Mouse (Mus musculus) large intestine, adult 2 months (tissue): ENCODE data around the gene Cdkl1. TPM values are rescaled to one million over a fixed set of nuclear protein-coding genes. Genes with fewer than 3 reads are reported as not detected.

Experiments used
- DNase-seq: peaks from one replicate; pipeline ENCODE4 v3.0.0-alpha.2; 2012; ENCODE audit warnings: low read depth, low spot score
- WGBS: fragments of 180-500 bp; shearing (Covaris S2); methylation state at CpG from one replicate; pipeline ENCODE4 v1.1.7; 2018; 5-methylcytosine and 5-hydroxymethylcytosine counted together
- polyA plus RNA-seq: library from polyadenylated mRNA; depleted of rRNA; stranded (reverse); fragments of >200 nt; gene quantifications from 2 replicates; pipeline ENCODE4 v1.2.3, GENCODE M21; 2012

The Cdkl1 gene
- polyA plus RNA-seq, 1 experiment, result 1.2 TPM

- 60% methylated on average over 5 of the region's 5 CpGs for WGBS
- no peak for DNase-seq
Measured at GRCm38 (mm10) chr12:69788380-69788779, 2.7 kb downstream of the Cdkl1 start.

DNA sequence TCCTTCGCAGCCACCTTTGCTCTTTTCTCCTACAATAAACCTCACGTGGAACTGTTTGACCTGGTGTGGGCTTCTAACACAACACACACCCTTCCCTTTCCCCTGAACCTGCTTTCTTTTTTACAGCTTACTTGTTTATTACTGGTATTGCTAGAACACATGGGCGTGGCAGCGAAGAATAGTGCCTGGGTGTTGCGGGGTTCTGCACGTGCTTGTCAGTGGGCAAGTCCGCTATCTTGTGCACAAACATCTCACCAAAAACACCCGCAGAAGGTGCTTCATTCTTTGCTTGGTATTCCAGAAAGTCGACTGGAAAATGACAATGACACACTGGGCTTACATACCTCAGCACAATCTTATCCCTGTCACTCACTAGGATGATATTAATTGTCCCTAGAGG lies 5.6 kb downstream of the Cdkl1 start:
- DNase-seq, result no peak
- WGBS, result 39% methylated on average over 9 of the region's 9 CpGs

DNA sequence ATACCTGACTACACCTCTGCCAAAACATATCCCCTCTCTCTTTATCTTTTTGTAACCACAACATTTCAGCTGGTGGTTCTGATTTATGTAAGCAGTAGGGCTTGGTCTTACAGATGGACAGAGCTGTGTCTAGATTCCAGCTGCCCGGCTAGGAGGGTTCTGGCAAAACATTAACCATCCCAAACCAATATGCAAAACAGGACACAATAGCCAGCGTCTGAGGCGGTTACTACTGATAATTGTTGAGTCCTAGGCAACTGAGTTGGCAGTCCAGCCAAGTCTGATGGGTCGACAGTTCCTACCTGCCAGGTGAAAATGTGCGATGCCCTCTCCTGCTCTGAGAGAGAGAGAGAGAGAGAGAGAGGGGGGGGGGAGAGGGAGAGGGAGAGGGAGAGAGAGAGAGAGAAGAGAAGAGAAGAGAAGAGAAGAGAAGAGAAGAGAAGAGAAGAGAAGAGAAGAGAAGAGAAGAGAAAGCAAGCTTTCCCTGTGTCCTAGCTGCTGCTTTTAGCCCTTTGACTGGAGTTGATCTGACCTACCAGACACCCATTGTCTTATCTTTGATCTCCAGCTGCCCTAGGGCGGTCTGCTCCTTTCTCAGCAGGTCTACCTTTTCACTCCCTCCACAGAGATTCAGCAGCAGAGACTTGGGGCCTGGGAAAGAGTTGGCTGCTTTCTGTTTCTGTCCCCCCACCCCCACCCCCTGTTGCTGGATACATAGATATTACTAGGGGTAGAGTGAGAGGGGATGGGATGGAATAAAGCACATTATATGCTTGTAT lies 7.6 kb downstream of the Cdkl1 start:
- DNase-seq, result no peak
- 35% methylated on average over 6 of the region's 6 CpGs for WGBS

- no peak for DNase-seq
- WGBS, result 57% methylated on average over 10 of the region's 10 CpGs
Measured at GRCm38 (mm10) chr12:69781935-69782650, 9.0 kb downstream of the Cdkl1 start.

DNA sequence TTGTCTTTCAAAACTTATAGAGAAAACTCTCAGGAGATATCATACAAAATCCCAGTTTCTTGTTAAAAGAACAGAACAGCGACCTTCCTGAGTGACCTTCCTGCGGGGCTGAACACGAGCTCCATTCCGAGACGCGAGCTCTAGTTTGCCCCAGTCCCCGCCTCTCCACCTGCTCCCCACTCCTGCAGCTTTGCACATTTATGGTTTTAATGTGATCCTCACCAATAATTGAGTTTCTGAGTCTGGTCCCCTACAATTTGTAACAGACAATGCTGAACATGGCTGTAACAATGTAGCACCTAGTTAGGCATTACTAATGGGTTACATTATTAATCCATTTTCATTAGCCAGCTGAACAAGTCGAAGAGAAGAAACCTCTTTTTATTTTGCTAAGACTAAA lies 9.6 kb downstream of the Cdkl1 start:
- DNase-seq, result no peak
- 76% methylated on average over 8 of the region's 8 CpGs for WGBS

DNA sequence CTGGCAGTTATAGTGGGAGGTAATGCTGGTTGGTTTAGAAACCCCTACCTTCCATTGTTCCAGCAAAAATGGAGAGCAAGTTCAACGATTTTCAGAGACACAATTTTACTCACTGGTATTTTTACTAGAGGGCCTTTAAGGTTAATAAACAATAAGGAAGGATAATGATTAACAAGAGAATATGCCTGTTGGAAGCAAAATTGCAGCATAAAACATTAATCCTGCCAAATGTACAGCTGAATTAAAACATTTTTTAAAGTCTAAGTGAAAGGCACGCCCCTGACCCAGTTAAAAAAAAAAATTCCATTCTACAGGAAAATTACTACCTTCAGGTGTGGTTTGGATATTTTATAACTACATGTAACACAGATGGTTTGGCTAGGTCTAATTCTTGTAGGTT lies 13.1 kb downstream of the Cdkl1 start:
- DNase-seq, result no peak

DNA sequence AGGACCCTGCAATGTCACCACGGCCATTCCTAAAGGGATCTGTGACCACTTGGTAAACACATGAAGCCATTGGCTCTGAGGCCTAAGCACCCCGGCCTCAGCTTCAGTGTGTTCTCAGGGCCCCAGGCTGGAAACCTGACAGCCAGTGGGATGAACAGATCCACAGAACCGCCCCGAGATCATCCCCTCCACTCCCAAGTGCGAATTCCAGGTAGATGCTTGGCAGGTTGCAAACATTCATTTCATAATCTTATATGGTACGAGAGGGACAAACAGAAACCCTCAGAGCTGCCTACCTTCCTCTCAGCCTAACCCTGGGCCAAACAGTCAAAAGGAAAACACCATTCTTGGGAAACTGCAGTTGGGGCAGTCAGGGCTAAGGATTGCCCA lies 13.7 kb downstream of the Cdkl1 start:
- WGBS, result 47% methylated on average over 6 of the region's 6 CpGs
- DNase-seq, result no peak

More for the DNA sequence above, 13.1 kb downstream of the Cdkl1 start:
- 24% methylated on average over 2 of the region's 2 CpGs for WGBS

DNA sequence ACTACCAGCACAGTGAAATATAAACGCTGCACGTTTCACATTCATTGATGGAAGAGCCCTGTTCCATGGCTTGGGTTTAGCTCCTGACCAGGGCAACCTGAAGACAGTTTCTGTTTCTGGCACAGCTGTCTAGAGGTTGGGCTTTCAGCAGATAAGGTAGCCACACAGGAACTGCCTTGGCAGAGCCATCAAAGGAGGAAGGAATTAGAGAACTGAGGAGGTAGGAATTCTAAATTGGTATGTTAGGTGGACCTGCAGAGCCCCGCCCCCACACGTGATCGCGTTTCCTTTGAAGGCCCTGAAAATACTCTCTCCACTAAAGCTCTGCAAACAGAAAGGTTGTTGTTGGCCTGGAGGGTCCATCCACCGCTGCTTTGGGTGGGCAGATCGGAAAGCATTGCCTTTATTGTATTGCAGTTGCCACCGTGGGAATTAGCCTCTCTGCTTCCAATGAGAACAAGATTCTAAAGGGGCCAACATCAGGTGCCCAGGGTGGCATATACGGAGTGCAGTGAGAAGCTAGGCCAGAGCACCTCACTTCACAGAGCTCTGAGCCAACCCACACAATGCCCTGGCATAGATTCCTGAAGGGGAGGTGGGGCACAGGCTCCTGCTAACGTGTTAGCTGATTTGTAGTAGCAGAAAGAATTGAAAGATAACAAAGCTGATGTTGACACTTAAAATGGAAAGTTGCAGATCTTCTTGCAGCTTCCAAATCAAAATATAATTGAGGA lies 14.3 kb downstream of the Cdkl1 start:
- DNase-seq, result no peak
- WGBS, result 27% methylated on average over 11 of the region's 11 CpGs

DNA sequence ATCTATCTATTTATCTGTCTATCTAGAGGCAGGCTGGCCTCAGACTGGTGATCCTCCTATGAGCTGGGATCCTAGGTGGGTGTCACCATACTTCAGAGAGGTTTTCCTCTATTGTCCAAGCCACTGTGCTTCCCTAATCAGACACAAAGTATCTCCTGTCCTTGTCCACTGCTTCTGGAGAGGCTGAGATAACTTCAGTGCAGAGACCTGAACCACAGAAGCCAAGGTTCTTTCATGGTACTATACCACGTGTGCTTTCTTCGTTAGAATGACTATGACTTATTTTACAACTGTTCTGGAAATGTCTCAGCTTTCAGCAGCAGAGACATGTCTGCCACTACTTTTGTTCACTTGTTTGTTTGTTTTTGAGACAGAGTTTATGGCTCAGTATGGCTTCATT lies 22.2 kb downstream of the Cdkl1 start:
- WGBS, result 76% methylated on average over 2 of the region's 2 CpGs
- no peak for DNase-seq

DNA sequence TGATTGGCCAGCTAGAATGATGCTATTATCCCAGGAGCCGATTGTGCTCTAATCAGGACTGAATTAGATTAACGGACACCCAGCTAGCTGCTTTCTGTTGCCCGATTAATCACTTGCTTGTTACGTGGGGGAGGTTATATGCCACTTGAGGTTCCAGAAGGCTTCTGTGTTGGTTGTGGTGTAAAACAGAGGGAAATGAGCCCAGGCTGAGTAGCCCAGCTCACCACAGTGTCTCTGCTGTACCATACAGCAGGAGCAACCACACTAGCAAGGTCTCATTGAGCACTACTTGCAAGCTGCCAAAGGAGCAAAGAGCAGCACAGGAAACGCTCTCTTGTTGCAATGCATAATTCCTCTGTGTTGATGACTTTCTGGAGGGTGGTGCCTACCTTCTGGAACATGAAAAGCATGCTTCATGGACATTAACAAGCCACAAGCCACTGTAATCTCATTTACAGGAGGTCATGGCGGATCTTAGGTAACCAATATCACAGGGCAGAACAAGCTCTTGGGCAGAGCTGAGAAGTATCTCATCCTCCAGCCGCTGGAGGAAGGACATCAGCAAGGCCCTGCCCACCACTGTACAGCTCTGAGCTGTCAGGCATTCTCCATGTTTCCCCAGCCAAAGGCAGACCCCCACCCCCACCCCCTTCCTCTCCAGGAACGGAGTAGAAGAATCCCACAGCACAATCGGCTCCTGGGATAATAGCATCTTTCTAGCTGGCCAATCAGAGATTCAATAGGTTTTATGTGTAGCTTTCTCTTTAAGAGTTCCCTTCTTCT lies 23.4 kb downstream of the Cdkl1 start:
- WGBS, result 70% methylated on average over 9 of the region's 9 CpGs
- no peak for DNase-seq

GRCm38 (mm10) chr12:69766185-69766904 lies 24.7 kb downstream of the Cdkl1 start:
- WGBS, result 82% methylated on average over 10 of the region's 10 CpGs
- no peak for DNase-seq

DNA sequence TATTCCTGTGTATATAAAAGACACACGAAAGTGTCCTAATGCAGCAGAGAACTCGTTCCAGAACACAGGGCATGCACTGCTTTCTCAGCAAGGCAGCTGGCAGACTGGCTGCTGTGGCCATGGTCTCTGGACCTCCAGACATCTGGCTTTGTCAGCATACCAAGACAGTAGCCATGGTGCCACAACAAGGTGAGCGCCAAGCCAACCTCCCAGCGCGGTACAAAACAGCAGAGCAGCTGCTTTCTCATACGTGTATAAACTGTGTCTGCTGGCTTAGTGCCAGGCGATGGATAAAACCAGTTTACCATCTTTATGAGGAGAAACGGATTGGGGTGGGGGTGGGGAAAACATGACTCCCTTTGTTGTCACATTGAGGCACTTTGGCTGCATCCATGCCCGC lies 25.5 kb downstream of the Cdkl1 start:
- 35% methylated on average over 9 of the region's 9 CpGs for WGBS
- DNase-seq, result no peak

DNA sequence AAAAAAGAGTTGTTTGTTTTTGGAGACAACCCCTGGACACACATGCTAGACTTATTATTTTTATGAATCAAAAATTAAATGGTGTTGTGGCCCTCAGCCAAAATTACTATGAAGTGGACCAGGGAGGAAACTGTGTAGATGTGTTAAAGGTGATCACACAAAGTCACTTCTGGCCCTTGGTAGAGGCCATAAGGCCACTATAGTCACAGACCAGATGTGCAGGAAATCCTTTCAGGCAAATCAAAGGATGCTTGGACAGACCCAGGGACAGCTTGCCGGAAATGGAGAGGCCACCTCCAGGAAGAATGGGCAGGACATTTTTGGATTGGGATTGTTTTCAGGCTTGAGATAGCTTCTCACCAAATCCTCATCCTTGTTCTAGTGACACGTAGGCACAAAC lies 29.5 kb downstream of the Cdkl1 start:
- no peak for DNase-seq
- 76% methylated on average over 2 of the region's 2 CpGs for WGBS

DNA sequence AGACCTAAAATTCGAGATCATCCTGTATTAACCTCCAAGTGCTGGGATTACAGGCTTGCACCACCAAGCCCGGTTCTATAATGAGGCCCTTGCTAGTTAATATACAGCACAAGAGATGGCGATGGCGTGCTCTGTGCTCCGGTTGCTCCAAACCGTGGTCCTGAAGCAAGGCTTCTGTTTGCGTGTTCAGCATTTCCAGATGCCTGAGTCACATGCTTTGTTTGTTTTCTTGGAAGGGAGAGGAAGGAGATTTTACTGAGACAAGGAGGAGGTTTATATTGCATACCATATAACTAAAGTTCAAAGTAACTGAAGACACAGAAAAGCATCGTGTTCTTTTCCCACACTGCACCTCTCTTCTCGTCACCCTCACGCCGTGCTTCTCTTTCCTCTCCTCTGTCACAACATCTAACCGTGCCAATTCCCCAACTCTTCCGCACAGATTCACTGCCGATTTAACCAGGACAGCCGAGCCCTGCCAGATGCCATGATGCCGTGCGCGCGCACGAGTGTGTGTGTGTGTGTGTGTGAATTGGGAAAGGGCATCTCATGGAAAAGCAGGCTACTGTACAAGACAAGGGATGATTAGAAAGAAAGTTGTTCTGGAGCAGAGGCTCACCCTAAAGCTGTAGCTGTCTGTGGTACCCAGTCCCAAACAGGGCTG lies 30.2 kb downstream of the Cdkl1 start:
- 24% methylated on average over 20 of the region's 20 CpGs for WGBS

DNA sequence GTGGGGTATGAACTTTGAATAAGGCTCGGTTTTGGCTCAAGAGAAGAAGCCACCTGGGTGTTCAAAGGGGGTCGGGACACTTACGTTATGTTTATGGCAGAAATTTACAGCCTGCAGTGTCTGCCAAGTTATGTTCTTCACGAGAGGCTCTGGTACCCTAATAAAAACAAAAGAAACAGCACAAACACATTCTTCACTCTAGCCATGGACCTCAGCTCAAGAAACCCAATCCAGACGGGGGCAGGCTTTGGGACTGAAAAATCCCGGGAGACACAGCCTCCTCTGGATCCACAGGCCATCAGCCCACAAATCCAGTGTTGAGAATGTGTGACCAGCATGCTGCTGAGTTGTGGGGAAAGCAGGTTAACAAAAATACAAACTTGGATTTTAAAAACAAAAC lies 31.1 kb downstream of the Cdkl1 start:
- no peak for DNase-seq
- 26% methylated on average over 6 of the region's 6 CpGs for WGBS

More for the DNA sequence above, 30.2 kb downstream of the Cdkl1 start:
- no peak for DNase-seq

- WGBS, result 16% methylated on average over 7 of the region's 7 CpGs
- no peak for DNase-seq
Measured at GRCm38 (mm10) chr12:69759267-69759885, 31.7 kb downstream of the Cdkl1 start.

- 30% methylated on average over 22 of the region's 22 CpGs for WGBS
Measured at GRCm38 (mm10) chr12:69758221-69759185, 32.6 kb downstream of the Cdkl1 start.

More at GRCm38 (mm10) chr12:69758221-69759185, 32.6 kb downstream of the Cdkl1 start:
- no peak for DNase-seq
